8 mouse cellular contexts compared by ENCODE assay signal in the genomic region with DNA sequence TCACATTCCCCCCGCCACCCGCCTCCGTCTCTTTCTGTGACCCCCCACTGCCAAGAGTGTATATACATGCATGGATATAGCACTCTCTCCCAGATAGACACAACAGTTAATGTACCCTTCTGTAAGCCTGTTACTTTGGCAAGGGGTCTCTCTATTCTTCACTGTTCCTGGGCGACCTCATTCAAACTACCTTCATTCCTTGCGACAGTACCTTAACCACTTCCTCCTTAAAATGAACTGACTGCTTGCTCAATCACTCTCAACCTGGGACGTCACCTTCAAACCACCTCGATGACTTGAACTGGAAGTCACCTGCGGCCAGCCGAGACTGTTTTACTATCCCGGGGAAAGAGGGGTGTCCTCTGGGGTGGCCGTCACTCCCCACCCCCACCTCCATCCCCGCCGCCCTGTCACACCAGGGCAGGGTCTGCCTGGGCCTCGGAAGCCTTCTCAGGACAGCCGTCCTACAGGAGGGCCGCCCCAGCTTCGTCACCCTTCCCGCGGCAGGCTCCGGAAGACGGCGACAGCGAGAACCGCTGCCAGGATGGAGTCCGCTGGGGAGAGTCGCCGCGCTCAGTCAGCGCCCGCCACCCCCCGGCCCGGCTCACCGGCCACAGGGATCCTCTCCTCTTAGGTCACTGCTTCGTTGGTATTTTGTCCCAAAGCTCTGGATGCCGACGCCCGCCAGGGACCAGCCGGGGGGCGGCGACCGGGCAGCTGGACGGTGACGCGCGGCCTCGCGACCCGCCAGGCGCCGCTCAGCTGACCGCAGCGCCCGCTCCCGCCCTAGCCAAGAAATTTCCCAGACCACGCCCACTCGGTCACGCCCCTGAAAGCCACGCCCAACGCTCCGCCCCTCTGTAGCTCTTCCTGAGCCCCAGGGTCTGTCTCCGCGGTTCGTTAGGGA. TPM values are rescaled to one million over a fixed set of nuclear protein-coding genes. Genes with fewer than 3 reads are reported as not detected.
DNase-seq lines count a peak whose midpoint lies in the region; ATAC-seq lines count a peak whose summit lies in the region.

A gene (minus strand): TSS at position 753 of the 907 bp plus-strand sequence.

- H3K4me2 ChIP-seq in heart, embryonic 11.5 days: peak within 1 kb of the TSS; percentile 83
- peak within 1 kb of the TSS; percentile 97 for H3K4me2 ChIP-seq in kidney, embryonic 16.5 days (replicated peaks; ENCODE audit: low read depth, low read length)

- peak within 1 kb of the TSS; percentile 72 for H3K4me3 ChIP-seq in heart, embryonic 11.5 days (ENCODE audit: low read depth, low read length)
- peak within 1 kb of the TSS; percentile 71 for H3K4me3 ChIP-seq in kidney, embryonic 16.5 days (ENCODE audit: low read length)

- DNase-seq in 3T3-L1 (ENCODE audit: low read depth, low spot score): peak; percentile 40
- DNase-seq in brain, adult 2 months (ENCODE audit: low read depth, low spot score): peak; percentile 86
- peak; percentile 92 for DNase-seq in liver
- DNase-seq in monocyte, adult 2 months (ENCODE audit: low read depth in 1 of 2, low spot score in 2 of 2): peak; percentile 13 to 47
- DNase-seq in spleen, postnatal 14 days (ENCODE audit: low spot score in 2 of 2): peak; percentile 86 to 88

- 0 out of 2 replicates have a peak within 1 kb of the TSS, but pooled peaks have one; percentile 35 for H3K27ac ChIP-seq in heart, embryonic 11.5 days (ENCODE audit: low read depth, low read length)
- peak within 1 kb of the TSS; percentile 36; the same call in 1 of the 2 replicates for H3K27ac ChIP-seq in kidney, embryonic 16.5 days (ENCODE audit: low read length)

- 1% methylated on average over 62 of the region's 63 CpGs for WGBS in heart, embryonic 11.5 days (ENCODE audit: insufficient replicate concordance)
- 2% methylated on average over 62 of the region's 63 CpGs for WGBS in kidney, embryonic 16.5 days

- no peaks in the 10 kb centered on the region for H3K27me3 ChIP-seq in heart, embryonic 11.5 days (ENCODE audit: control insufficient read depth, insufficient read depth, low read length)
- H3K27me3 ChIP-seq in kidney, embryonic 16.5 days (ENCODE audit: insufficient read depth, low read length): no peaks in the 10 kb centered on the region

- no peaks in the 10 kb centered on the region for H3K36me3 ChIP-seq in heart, embryonic 11.5 days (ENCODE audit: control insufficient read depth, insufficient read depth, low read length)
- H3K36me3 ChIP-seq in kidney, embryonic 16.5 days (ENCODE audit: insufficient read depth, low read length): no peaks in the 10 kb centered on the region

- H3K4me1 ChIP-seq in heart, embryonic 11.5 days (ENCODE audit: control insufficient read depth, insufficient read depth, low read length): peaks cover 4% of the 10 kb centered on the region; the same call in 1 of the 2 replicates
- peaks cover 15% of the 10 kb centered on the region for H3K4me1 ChIP-seq in kidney, embryonic 16.5 days (ENCODE audit: insufficient read depth, low read length)

- H3K9ac ChIP-seq in heart, embryonic 11.5 days (ENCODE audit: low read depth, low read length): peak within 1 kb of the TSS; percentile 75
- H3K9ac ChIP-seq in kidney, embryonic 16.5 days (replicated peaks; ENCODE audit: low read length): peak within 1 kb of the TSS; percentile 65

- ATAC-seq in erythroblast, adult 5-6 weeks (replicated peaks; ENCODE audit: low FRiP score, poor library complexity, severe bottlenecking): peak; percentile 88
- peak; percentile 92 for ATAC-seq in heart, embryonic 11.5 days (replicated peaks; ENCODE audit: insufficient number of reproducible peaks, low FRiP score, low TSS enrichment)
- peak; percentile 92 for ATAC-seq in kidney, embryonic 16.5 days (ENCODE audit: low FRiP score, low TSS enrichment)

- no peaks in the 10 kb centered on the region for H3K9me3 ChIP-seq in heart, embryonic 11.5 days (replicated peaks; ENCODE audit: control insufficient read depth, low read length)
- no peaks in the 10 kb centered on the region for H3K9me3 ChIP-seq in kidney, embryonic 16.5 days (ENCODE audit: low read length)

RNA-seq across cellular contexts. Expression of the gene that starts here (rescaled TPM):
- total RNA-seq in erythroblast, adult 5-6 weeks (2015; ENCODE audit: low replicate concordance): 111 and 123 TPM in 2 replicates
- 325 and 443 TPM in 2 replicates for total RNA-seq in erythroblast, adult 5-6 weeks (2017; ENCODE audit: low replicate concordance)
- 13.6 and 14.3 TPM in 2 replicates for polyA plus RNA-seq in heart, embryonic 11.5 days (2014; fragmentation: Nextera tagmentation; extraction: Ambion mirVana)
- 15.7 and 16.3 TPM in 2 replicates for polyA plus RNA-seq in kidney, embryonic 16.5 days (2015; fragmentation: Nextera tagmentation; extraction: Ambion mirVana)

Comparison
In these comparisons a context has a peak if more than half of its experiments do, and no peak if none do; other contexts are left out.
1. Peak in every context shown above with its lines: DNase-seq, ATAC-seq, H3K4me3 ChIP-seq and H3K27ac ChIP-seq.
2. DNase-seq: peak in every context shown above with its lines; median percentile 92 in liver; 87 in spleen, postnatal 14 days; 86 in brain, adult 2 months; 40 in 3T3-L1; 30 in monocyte, adult 2 months.